Comparison of ENCODE assay signal across 12 mouse cellular contexts in the genomic region with DNA sequence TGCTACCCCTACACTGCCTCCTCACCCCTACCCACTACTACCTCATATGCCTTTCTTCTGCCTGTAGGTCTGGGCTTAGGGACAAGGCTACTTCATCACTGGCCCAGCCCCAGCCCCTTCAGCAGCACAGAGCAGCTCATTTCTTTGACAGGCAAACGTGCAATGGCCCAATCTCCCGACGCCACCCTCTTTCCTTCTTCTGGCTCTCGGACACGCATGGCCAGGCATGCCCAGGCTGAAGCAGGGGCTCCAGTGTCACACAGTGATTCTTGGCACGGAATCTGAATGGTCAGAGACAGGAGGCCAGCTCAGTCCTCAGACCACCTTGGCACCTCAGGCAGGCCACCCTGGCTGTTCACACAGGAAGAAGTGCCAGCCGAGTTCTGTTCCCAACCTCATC. TPM values are rescaled to one million over a fixed set of nuclear protein-coding genes. Genes with fewer than 3 reads are reported as not detected.
DNase-seq lines count a peak whose midpoint lies in the region; ATAC-seq and TF ChIP-seq lines count a peak whose summit lies in the region.
"Had no signal": no experiment of that assay in that cellular context is flagged by ENCODE, and none has a peak within 500 bp of the region (broad histone marks: within the 10 kb centered on the region; RNA-seq: fewer than 3 reads in every experiment).

No protein-coding gene starts in this region.

- H3K27ac ChIP-seq in heart, embryonic 13.5 days (replicated peaks): peak overlapping the region; percentile 86
- H3K27ac ChIP-seq in heart, adult 2 months: no peak overlapping the region
- H3K27ac ChIP-seq in lung, embryonic 14.5 days (ENCODE audit: low read depth): peak overlapping the region; percentile 36
- H3K27ac ChIP-seq in brown adipose tissue, adult 24 weeks (replicated peaks; ENCODE audit: low read depth, low read length): peak overlapping the region; percentile 42

- peaks cover 96% of the 10 kb centered on the region for H3K4me1 ChIP-seq in heart, embryonic 13.5 days
- peaks cover 34% of the 10 kb centered on the region for H3K4me1 ChIP-seq in heart, adult 2 months (ENCODE audit: control insufficient read depth, insufficient read depth, low read length)
- peaks cover 76% of the 10 kb centered on the region for H3K4me1 ChIP-seq in lung, embryonic 14.5 days (ENCODE audit: insufficient read depth)
- peaks cover 15% of the 10 kb centered on the region for H3K4me1 ChIP-seq in lung, adult 2 months (ENCODE audit: control insufficient read depth, insufficient read depth, low read length)
- peaks cover 20% of the 10 kb centered on the region for H3K4me1 ChIP-seq in brown adipose tissue, adult 24 weeks (ENCODE audit: control insufficient read depth, insufficient read depth, insufficient read length, low read length)

- no peak for ATAC-seq in heart, embryonic 13.5 days (ENCODE audit: extremely low read depth, insufficient number of reproducible peaks, low FRiP score, low TSS enrichment)
- 0 out of 2 replicates have a peak, but pooled peaks have one; percentile 2 for ATAC-seq in lung, embryonic 14.5 days (ENCODE audit: insufficient read depth)
- ATAC-seq: CD4-positive, CD25-positive, alpha-beta regulatory T cell, adult 4 months; inflammation-experienced regulatory T-cells, adult 6 months had no signal

- H3K36me3 ChIP-seq in heart, embryonic 13.5 days: no peaks in the 10 kb centered on the region
- no peaks in the 10 kb centered on the region for H3K36me3 ChIP-seq in heart, adult 2 months (ENCODE audit: control insufficient read depth, insufficient read depth, low read length)
- H3K36me3 ChIP-seq in lung, embryonic 14.5 days (ENCODE audit: insufficient read depth): no peaks in the 10 kb centered on the region

- intact Hi-C loops in heart, adult 2 months (cut with DNase I): no loop called here

- peak overlapping the region; percentile 43 for H3K4me2 ChIP-seq in heart, embryonic 13.5 days
- H3K4me2 ChIP-seq in lung, embryonic 14.5 days: peak overlapping the region; percentile 10; the same call in 1 of the 2 replicates

- H3K9ac ChIP-seq in heart, embryonic 13.5 days: peak overlapping the region; percentile 68
- H3K9ac ChIP-seq in heart, adult 2 months (ENCODE audit: low read depth, low read length): no peak overlapping the region
- H3K9ac ChIP-seq in lung, embryonic 14.5 days: 0 out of 2 replicates have a peak overlapping the region, but pooled peaks have one; percentile 29

- no peaks in the 10 kb centered on the region for H3K27me3 ChIP-seq in heart, embryonic 13.5 days (replicated peaks)
- H3K27me3 ChIP-seq in heart, adult 2 months (ENCODE audit: control insufficient read depth, insufficient read depth, low read length): no peaks in the 10 kb centered on the region
- no peaks in the 10 kb centered on the region for H3K27me3 ChIP-seq in lung, embryonic 14.5 days (ENCODE audit: insufficient read depth, low read length)

- no peak for TF ChIP-seq POLR2A in heart, adult 2 months (IDR thresholded peaks at IDR 0.05; ENCODE audit: insufficient read depth, low read depth, low read length)
- no peak for TF ChIP-seq POLR2A in lung, adult 2 months (IDR thresholded peaks at IDR 0.05; ENCODE audit: borderline replicate concordance, extremely low read depth, low read depth, low read length)

- H3K4me3 ChIP-seq in heart, embryonic 13.5 days: no peak overlapping the region
- H3K4me3 ChIP-seq in heart, adult 2 months: no peak overlapping the region
- no peak overlapping the region for H3K4me3 ChIP-seq in lung, embryonic 14.5 days (ENCODE audit: low read depth, low read length)
- no peak overlapping the region for H3K4me3 ChIP-seq in lung, adult 2 months (replicated peaks; ENCODE audit: extremely low read depth, low read depth, low read length)
- H3K4me3 ChIP-seq in brown adipose tissue, adult 24 weeks (ENCODE audit: insufficient read depth, low read depth, low read length): no peak overlapping the region

- DNase-seq in heart, adult 2 months: no peak
- no peak for DNase-seq in lung, embryonic 14.5 days
- DNase-seq in lung, adult 2 months: no peak
- DNase-seq in kidney, postnatal 10 days: peak; percentile 58
- DNase-seq in ovary, postnatal 14 days (ENCODE audit: low spot score): no peak
- DNase-seq in thymus, postnatal 10 days (ENCODE audit: low spot score in 2 of 2): no peak
- DNase-seq: cerebellum, postnatal 14 days had no signal

- TF ChIP-seq CTCF in heart, adult 2 months (IDR thresholded peaks at IDR 0.05): no peak
- TF ChIP-seq CTCF in lung, embryonic 14.5 days (IDR thresholded peaks at IDR 0.05; ENCODE audit: low read depth): no peak
- TF ChIP-seq CTCF in lung, adult 2 months (IDR thresholded peaks at IDR 0.05; ENCODE audit: insufficient read depth, low read length): no peak

- WGBS in heart, embryonic 13.5 days: 44% methylated on average over 7 of the region's 7 CpGs
- 45% methylated on average over 7 of the region's 7 CpGs for WGBS in heart, adult 2 months
- WGBS in lung, embryonic 14.5 days: 37% methylated on average over 7 of the region's 7 CpGs
- WGBS in lung, adult 2 months: 44% methylated on average over 7 of the region's 7 CpGs

- peaks cover 5% of the 10 kb centered on the region for H3K79me2 ChIP-seq in heart, adult 2 months (replicated peaks; ENCODE audit: control insufficient read depth, insufficient read depth, low read length)

- TF ChIP-seq EP300 in heart, adult 2 months (IDR thresholded peaks at IDR 0.05; ENCODE audit: insufficient read depth, low read depth, low read length): no peak

- H3K9me3 ChIP-seq in heart, embryonic 13.5 days: no peaks in the 10 kb centered on the region
- no peaks in the 10 kb centered on the region for H3K9me3 ChIP-seq in lung, embryonic 14.5 days (ENCODE audit: low read depth, low read length)

RNA-seq across cellular contexts. Expression of a gene that starts 25.2 kb away (rescaled TPM):
- 3.4 TPM in 2 replicates for polyA plus RNA-seq in heart, embryonic 13.5 days (2015; fragmentation: Nextera tagmentation; extraction: Ambion mirVana)
- 10 to 100 TPM; 28.4 to 31.4 TPM for total RNA-seq in heart, adult 2 months (2021)
- polyA plus RNA-seq in heart, adult 2 months (2012; rRNA removed): 37.4 and 41.7 TPM in 2 replicates
- polyA plus RNA-seq in lung, embryonic 14.5 days (2014; fragmentation: Nextera tagmentation; extraction: Ambion mirVana): 8.9 and 9.0 TPM in 2 replicates
- 96.2 and 97.7 TPM in 2 replicates for polyA plus RNA-seq in lung, adult 2 months (2012; rRNA removed)
- 108 and 141 TPM in 2 replicates for polyA plus RNA-seq in brown adipose tissue, adult 24 weeks (2012; ENCODE audit: insufficient read depth, insufficient read length, missing spikeins)

RNA-seq across cellular contexts. Expression of a gene that starts 32.4 kb away (rescaled TPM):
- 0.33 and 0.57 TPM in 2 replicates for polyA plus RNA-seq in heart, embryonic 13.5 days (2015; fragmentation: Nextera tagmentation; extraction: Ambion mirVana)
- under 1 TPM; 0.47 to 0.91 TPM for total RNA-seq in heart, adult 2 months (2021)
- polyA plus RNA-seq in heart, adult 2 months (2012; rRNA removed): 1.2 and 1.8 TPM in 2 replicates
- polyA plus RNA-seq in lung, embryonic 14.5 days (2014; fragmentation: Nextera tagmentation; extraction: Ambion mirVana): 0.34 and 0.41 TPM in 2 replicates
- polyA plus RNA-seq in lung, adult 2 months (2012; rRNA removed): 4.8 and 5.7 TPM in 2 replicates
- 1.6 TPM in 1 of 2 replicates, not detected in the other for polyA plus RNA-seq in brown adipose tissue, adult 24 weeks (2012; ENCODE audit: insufficient read depth, insufficient read length, missing spikeins)
- total RNA-seq: left cerebral cortex, postnatal 14 days had no signal
